Mouse (Mus musculus) fat pad, adult 2 months (tissue): ENCODE data around the gene Selp.

Source experiments
- DNase-seq: peaks from one replicate; pipeline ENCODE4 v3.0.0-alpha.2; 2011; ENCODE audit warnings: low read depth, low spot score; ENCODE audit errors: extremely low read depth

Selp gene

GRCm38 (mm10) chr1:164114947-164115493 lies at the start of gene Selp:
TSS of gene Selp (plus strand) at chr1:164115264.
- no peak for DNase-seq

- DNase-seq: no peak
Measured at GRCm38 (mm10) chr1:164069261-164069660, 45.8 kb upstream of the Selp start.

GRCm38 (mm10) chr1:164070461-164070860 lies 44.6 kb upstream of the Selp start:
- no peak for DNase-seq

GRCm38 (mm10) chr1:164071111-164071510 lies 44.0 kb upstream of the Selp start:
- no peak for DNase-seq

- DNase-seq: no peak
Measured at GRCm38 (mm10) chr1:164072001-164072400, 43.1 kb upstream of the Selp start.

- no peak for DNase-seq
Measured at GRCm38 (mm10) chr1:164073091-164073490, 42.0 kb upstream of the Selp start.

GRCm38 (mm10) chr1:164073803-164074202 lies 41.3 kb upstream of the Selp start:
- no peak for DNase-seq

- no peak for DNase-seq
Measured at GRCm38 (mm10) chr1:164074606-164075140, 40.4 kb upstream of the Selp start.

- no peak for DNase-seq
Measured at GRCm38 (mm10) chr1:164075416-164075815, 39.6 kb upstream of the Selp start.

- DNase-seq: no peak
Measured at GRCm38 (mm10) chr1:164076441-164076840, 38.6 kb upstream of the Selp start.

- DNase-seq: no peak
Measured at GRCm38 (mm10) chr1:164077031-164077430, 38.0 kb upstream of the Selp start.

GRCm38 (mm10) chr1:164078323-164078741 lies 36.7 kb upstream of the Selp start:
- DNase-seq: no peak

GRCm38 (mm10) chr1:164079091-164079490 lies 36.0 kb upstream of the Selp start:
- no peak for DNase-seq

- DNase-seq: no peak
Measured at GRCm38 (mm10) chr1:164083046-164083445, 32.0 kb upstream of the Selp start.

- DNase-seq: no peak
Measured at GRCm38 (mm10) chr1:164086797-164087196, 28.3 kb upstream of the Selp start.

GRCm38 (mm10) chr1:164087872-164088271 lies 27.2 kb upstream of the Selp start:
- no peak for DNase-seq

GRCm38 (mm10) chr1:164096780-164097179 lies 18.3 kb upstream of the Selp start:
- DNase-seq: no peak

GRCm38 (mm10) chr1:164097911-164098310 lies 17.2 kb upstream of the Selp start:
- DNase-seq: no peak

GRCm38 (mm10) chr1:164098372-164098771 lies 16.7 kb upstream of the Selp start:
- DNase-seq: no peak

- DNase-seq: no peak
Measured at GRCm38 (mm10) chr1:164109763-164110162, 5.3 kb upstream of the Selp start.

GRCm38 (mm10) chr1:164110591-164111329 lies 4.3 kb upstream of the Selp start:
- DNase-seq: no peak

- no peak for DNase-seq
Measured at GRCm38 (mm10) chr1:164114280-164114679, 784 bp upstream of the Selp start.
